Mouse (Mus musculus): Measurements from ENCODE around the gene Dzip1. TPM values are rescaled to one million over a fixed set of nuclear protein-coding genes. Genes with fewer than 3 reads are reported as not detected.

Dzip1 gene
- polyA plus RNA-seq, 1 experiment from 2014 or later = 2.8 TPM

DNA sequence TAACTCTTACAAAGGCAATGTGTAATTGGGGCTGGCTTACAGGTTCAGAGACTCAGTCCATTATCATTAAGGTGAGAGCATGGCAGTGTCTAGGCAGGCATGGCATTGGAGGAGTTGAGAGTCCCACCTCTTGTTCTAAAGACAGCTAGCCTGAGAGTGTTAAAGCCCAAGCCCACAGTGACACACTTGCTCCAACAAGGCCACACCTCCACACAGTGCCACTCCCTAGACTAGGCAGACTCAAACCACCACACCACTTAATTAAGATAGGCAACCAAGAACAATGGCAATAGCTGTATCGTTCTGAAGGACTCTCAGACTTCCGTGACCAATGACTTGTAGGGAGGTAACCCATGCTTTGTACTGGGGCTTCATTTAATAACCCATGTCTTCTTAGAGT, 5.5 kb upstream of the Dzip1 start:
- TF ChIP-seq EP300 (optimal IDR thresholded peaks at IDR 0.05) = no peak
- no peak for TF ChIP-seq CTCF (IDR thresholded peaks at IDR 0.05; ENCODE audit: low read depth)
- Histone ChIP-seq H3K4me1 (replicated peaks; ENCODE audit: control insufficient read depth, insufficient read depth) (no peaks in the 10 kb centered on the region), H3K9me3 (ENCODE audit: control insufficient read depth, low read length) (no peaks in the 10 kb centered on the region), H3K4me2 (replicated peaks; ENCODE audit: low read depth) (no peak overlapping the region), H3K4me3 (ENCODE audit: low read depth, low read length) (no peak overlapping the region), H3K36me3 (ENCODE audit: control insufficient read depth, insufficient read depth, low read length) (no peaks in the 10 kb centered on the region), H3K27ac (replicated peaks) (no peak overlapping the region), H3K9ac (ENCODE audit: low read length) (no peak overlapping the region), H3K27me3 (ENCODE audit: control insufficient read depth, insufficient read depth, low read length) (no peaks in the 10 kb centered on the region)
- ATAC-seq (ENCODE audit: low FRiP score, low TSS enrichment) = peak; percentile 77; the same call in 1 of the 2 replicates
- peak; percentile 36 for DNase-seq (ENCODE audit: low spot score)
- WGBS = 64% methylated on average over 2 of the region's 2 CpGs

DNA sequence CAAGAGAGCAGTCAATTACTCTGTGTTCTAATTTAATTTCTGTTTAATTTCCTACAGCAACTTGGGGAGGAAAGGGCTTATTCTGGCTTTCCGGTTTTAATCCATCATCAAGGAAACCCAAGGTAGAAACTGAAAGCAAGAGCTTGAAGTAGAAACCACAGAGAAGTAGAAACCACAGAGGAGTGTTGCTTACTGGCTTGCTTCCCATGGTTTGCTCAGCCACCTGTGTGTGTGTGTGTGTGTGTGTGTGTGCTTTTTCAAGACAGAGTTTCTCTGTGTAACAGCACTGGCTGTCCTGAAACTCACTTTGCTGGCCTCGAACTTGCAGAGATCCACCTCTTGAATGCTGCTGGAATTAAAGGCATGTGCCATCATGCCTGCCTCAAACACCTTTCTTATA, 4.5 kb upstream of the Dzip1 start:
- 72% methylated on average over 2 of the region's 2 CpGs for WGBS
- Histone ChIP-seq H3K27me3 (ENCODE audit: control insufficient read depth, insufficient read depth, low read length) (no peaks in the 10 kb centered on the region), H3K4me3 (ENCODE audit: low read depth, low read length) (no peak overlapping the region), H3K4me2 (replicated peaks; ENCODE audit: low read depth) (no peak overlapping the region), H3K9ac (ENCODE audit: low read length) (no peak overlapping the region), H3K36me3 (ENCODE audit: control insufficient read depth, insufficient read depth, low read length) (no peaks in the 10 kb centered on the region), H3K4me1 (replicated peaks; ENCODE audit: control insufficient read depth, insufficient read depth) (no peaks in the 10 kb centered on the region), H3K9me3 (ENCODE audit: control insufficient read depth, low read length) (no peaks in the 10 kb centered on the region), H3K27ac (replicated peaks) (no peak overlapping the region)
- DNase-seq (ENCODE audit: low spot score) (no peak), ATAC-seq (ENCODE audit: low FRiP score, low TSS enrichment) (no peak)
- no peak for TF ChIP-seq CTCF (IDR thresholded peaks at IDR 0.05; ENCODE audit: low read depth)
- TF ChIP-seq EP300 (optimal IDR thresholded peaks at IDR 0.05) = no peak

DNA sequence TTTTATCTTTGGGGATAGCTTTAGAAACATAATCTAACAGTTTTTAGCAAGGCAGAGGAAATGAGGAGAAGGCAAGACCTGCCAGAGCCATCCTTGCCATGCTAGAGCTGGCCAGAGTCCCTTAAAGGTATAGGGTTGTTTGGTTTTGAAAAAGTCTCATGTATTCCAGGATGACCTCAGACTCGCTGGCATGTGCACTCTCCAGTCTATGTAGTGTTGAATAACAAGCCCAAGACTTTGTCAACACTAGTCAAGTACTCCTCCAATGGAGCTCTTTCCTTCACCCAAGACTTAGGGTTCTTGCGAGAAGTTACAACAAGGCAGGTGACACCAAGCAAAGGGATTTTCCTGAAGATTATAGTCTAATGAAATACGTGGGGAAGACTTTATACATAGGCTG, 3.3 kb upstream of the Dzip1 start:
- WGBS = 73% methylated on average over 3 of the region's 3 CpGs

DNA sequence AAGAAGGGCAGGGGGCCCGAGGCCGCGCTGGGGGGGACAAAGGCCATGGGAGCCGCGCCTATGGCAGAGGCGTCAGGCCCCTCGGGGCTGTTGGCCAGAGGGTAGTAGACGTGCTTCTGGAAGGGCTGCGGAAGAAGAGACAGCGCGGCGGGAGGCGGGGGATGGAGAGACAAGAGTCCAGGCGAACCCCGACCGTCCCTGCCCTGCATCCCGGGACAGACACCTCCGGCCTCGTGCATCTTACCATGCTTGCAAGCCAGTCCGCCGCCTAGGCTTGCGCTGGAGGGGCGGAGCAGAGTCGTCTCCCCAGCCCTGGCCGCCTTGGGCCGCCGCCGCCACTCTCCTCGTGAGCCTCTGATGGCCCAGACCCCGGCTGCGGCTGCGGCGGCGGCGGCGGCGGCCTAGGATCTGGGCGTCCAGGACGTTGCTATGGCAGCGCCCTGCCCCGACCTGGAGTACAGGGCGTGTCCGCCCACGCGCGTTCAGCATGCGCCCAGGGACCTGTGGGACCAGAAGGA, 2.5 kb downstream of the Dzip1 start:
- Histone ChIP-seq H3K27ac (replicated peaks) (no peak overlapping the region), H3K4me3 (ENCODE audit: low read depth, low read length) (peak overlapping the region; percentile 41), H3K27me3 (ENCODE audit: control insufficient read depth, insufficient read depth, low read length) (no peaks in the 10 kb centered on the region), H3K9me3 (ENCODE audit: control insufficient read depth, low read length) (no peaks in the 10 kb centered on the region), H3K36me3 (ENCODE audit: control insufficient read depth, insufficient read depth, low read length) (no peaks in the 10 kb centered on the region), H3K9ac (ENCODE audit: low read length) (peak overlapping the region; percentile 45), H3K4me2 (replicated peaks; ENCODE audit: low read depth) (peak overlapping the region; percentile 80), H3K4me1 (replicated peaks; ENCODE audit: control insufficient read depth, insufficient read depth) (peaks cover 6% of the 10 kb centered on the region)
- ATAC-seq (ENCODE audit: low FRiP score, low TSS enrichment) = peak; percentile 59
- 5% methylated on average over 42 of the region's 47 CpGs for WGBS
- DNase-seq (ENCODE audit: low spot score) = peak; percentile 73
- no peak for TF ChIP-seq EP300 (optimal IDR thresholded peaks at IDR 0.05)
- no peak for TF ChIP-seq CTCF (IDR thresholded peaks at IDR 0.05; ENCODE audit: low read depth)

More for the DNA sequence above, 3.3 kb upstream of the Dzip1 start:
- Histone ChIP-seq H3K27me3 (ENCODE audit: control insufficient read depth, insufficient read depth, low read length) (no peaks in the 10 kb centered on the region), H3K27ac (replicated peaks) (no peak overlapping the region), H3K4me3 (ENCODE audit: low read depth, low read length) (no peak overlapping the region), H3K9me3 (ENCODE audit: control insufficient read depth, low read length) (no peaks in the 10 kb centered on the region), H3K4me2 (replicated peaks; ENCODE audit: low read depth) (no peak overlapping the region), H3K4me1 (replicated peaks; ENCODE audit: control insufficient read depth, insufficient read depth) (no peaks in the 10 kb centered on the region), H3K36me3 (ENCODE audit: control insufficient read depth, insufficient read depth, low read length) (no peaks in the 10 kb centered on the region), H3K9ac (ENCODE audit: low read length) (no peak overlapping the region)
- TF ChIP-seq EP300 (optimal IDR thresholded peaks at IDR 0.05) (no peak), CTCF (IDR thresholded peaks at IDR 0.05; ENCODE audit: low read depth) (no peak)
- ATAC-seq (ENCODE audit: low FRiP score, low TSS enrichment) = no peak
- no peak for DNase-seq (ENCODE audit: low spot score)

DNA sequence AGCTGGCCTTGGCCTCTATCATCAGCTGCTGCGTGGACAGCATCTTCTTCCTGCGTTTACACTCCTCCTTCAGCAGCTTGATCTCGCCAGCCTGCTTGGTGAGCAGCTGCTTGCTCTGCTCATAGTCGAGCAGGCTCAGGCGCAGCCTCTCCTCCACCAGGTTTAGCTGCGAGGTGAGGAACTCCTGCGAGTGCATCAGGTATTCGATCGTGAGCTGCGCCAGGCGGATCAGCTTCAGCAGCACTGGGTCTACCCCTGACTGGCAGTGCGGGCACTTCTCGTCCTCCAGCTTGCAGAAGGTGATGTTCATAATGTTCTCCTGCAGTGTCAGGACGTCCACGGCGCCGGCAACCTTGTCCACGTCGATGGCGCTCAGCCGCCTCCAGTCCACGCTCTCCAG, 3.0 kb downstream of the Dzip1 start:
- peak; percentile 27 for DNase-seq (ENCODE audit: low spot score)
- H3K27ac ChIP-seq (replicated peaks) = no peak overlapping the region
- H3K27me3 ChIP-seq (ENCODE audit: control insufficient read depth, insufficient read depth, low read length) = no peaks in the 10 kb centered on the region
- H3K9me3 ChIP-seq (ENCODE audit: control insufficient read depth, low read length) = no peaks in the 10 kb centered on the region
- peaks cover 6% of the 10 kb centered on the region for H3K4me1 ChIP-seq (replicated peaks; ENCODE audit: control insufficient read depth, insufficient read depth)
- H3K36me3 ChIP-seq (ENCODE audit: control insufficient read depth, insufficient read depth, low read length) = no peaks in the 10 kb centered on the region
- H3K9ac ChIP-seq (ENCODE audit: low read length) = peak overlapping the region; percentile 45
- TF ChIP-seq EP300 (optimal IDR thresholded peaks at IDR 0.05) = no peak
- TF ChIP-seq CTCF (IDR thresholded peaks at IDR 0.05; ENCODE audit: low read depth) = no peak
- ATAC-seq (ENCODE audit: low FRiP score, low TSS enrichment) = no peak
- WGBS = 41% methylated on average over 22 of the region's 22 CpGs
- H3K4me2 ChIP-seq (replicated peaks; ENCODE audit: low read depth) = peak overlapping the region; percentile 80
- peak overlapping the region; percentile 41 for H3K4me3 ChIP-seq (ENCODE audit: low read depth, low read length)

DNA sequence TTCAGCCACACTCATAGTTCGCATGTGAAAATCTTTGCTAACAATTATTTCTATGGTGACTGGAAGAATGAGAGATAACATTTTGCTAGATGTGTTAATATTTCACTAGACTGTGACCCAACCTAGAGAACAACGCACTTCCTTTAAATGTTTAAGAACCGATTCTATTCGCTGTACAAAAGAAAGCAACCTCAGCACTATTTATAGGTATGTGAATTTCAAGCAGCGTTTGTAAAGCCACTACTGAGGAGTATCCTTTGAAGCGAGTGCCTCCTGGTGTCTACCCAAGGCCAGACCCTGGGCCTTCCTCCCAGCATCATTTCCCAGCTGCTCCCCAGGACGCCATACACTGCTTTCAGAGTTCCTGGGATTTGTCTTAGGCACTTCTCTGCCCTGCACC, 4.6 kb downstream of the Dzip1 start:
- Histone ChIP-seq H3K27ac (replicated peaks) (no peak overlapping the region), H3K9ac (ENCODE audit: low read length) (no peak overlapping the region), H3K4me3 (ENCODE audit: low read depth, low read length) (no peak overlapping the region), H3K9me3 (ENCODE audit: control insufficient read depth, low read length) (no peaks in the 10 kb centered on the region), H3K4me1 (replicated peaks; ENCODE audit: control insufficient read depth, insufficient read depth) (peaks cover 6% of the 10 kb centered on the region), H3K4me2 (replicated peaks; ENCODE audit: low read depth) (no peak overlapping the region), H3K36me3 (ENCODE audit: control insufficient read depth, insufficient read depth, low read length) (no peaks in the 10 kb centered on the region), H3K27me3 (ENCODE audit: control insufficient read depth, insufficient read depth, low read length) (no peaks in the 10 kb centered on the region)
- ATAC-seq (ENCODE audit: low FRiP score, low TSS enrichment) (peak; percentile 11; the same call in 1 of the 2 replicates), DNase-seq (ENCODE audit: low spot score) (no peak)
- TF ChIP-seq EP300 (optimal IDR thresholded peaks at IDR 0.05) = no peak
- peak; percentile 39 for TF ChIP-seq CTCF (IDR thresholded peaks at IDR 0.05; ENCODE audit: low read depth)
- WGBS = 48% methylated on average over 7 of the region's 7 CpGs

All from stomach, postnatal 0 days (tissue).